In the genomic region with DNA sequence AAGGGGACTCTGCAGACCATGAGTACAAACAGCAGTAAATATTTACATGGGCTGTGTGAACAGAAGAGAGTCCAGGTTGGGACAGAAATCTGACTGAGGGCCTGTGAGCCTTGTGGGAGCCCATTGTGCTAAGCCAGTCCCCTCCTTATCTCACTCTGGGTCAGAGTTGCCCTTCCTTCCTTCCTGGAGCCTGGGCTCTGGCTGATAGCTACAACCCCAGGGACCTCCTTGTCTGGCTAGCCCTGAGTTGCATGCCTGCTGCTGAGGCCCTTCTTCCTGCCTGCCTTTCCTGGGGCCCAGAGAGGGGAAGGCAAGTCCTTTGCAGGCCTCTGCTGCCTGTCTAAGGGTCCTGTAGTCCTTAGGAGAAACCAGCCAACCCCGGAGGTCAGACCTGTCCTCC, we compare ENCODE assay signal across 9 mouse cellular contexts. TPM values are rescaled to one million over a fixed set of nuclear protein-coding genes. Genes with fewer than 3 reads are reported as not detected.
DNase-seq lines count a peak whose midpoint lies in the region; ATAC-seq and TF ChIP-seq lines count a peak whose summit lies in the region.
"Had no signal": no experiment of that assay in that cellular context is flagged by ENCODE, and none has a peak within 500 bp of the region (broad histone marks: within the 10 kb centered on the region; RNA-seq: fewer than 3 reads in every experiment).

No protein-coding gene starts in this region.

- H3K4me2 ChIP-seq in kidney, embryonic 14.5 days (replicated peaks; ENCODE audit: low read depth, low read length): peak overlapping the region; percentile 19; the same call in 1 of the 2 replicates
- 0 out of 2 replicates have a peak overlapping the region, but pooled peaks have one; percentile 6 for H3K4me2 ChIP-seq in lung, postnatal 0 days (replicated peaks; ENCODE audit: low read depth, low read length)

- H3K9ac ChIP-seq in kidney, embryonic 14.5 days (ENCODE audit: low read depth, low read length): peak overlapping the region; percentile 50
- H3K9ac ChIP-seq in lung, postnatal 0 days (replicated peaks; ENCODE audit: low read depth): peak overlapping the region; percentile 19; the same call in 1 of the 2 replicates

- 29% methylated on average over 1 of the region's 1 CpGs for WGBS in heart, embryonic 10.5 days
- WGBS in kidney, embryonic 14.5 days: 30% methylated on average over 1 of the region's 1 CpGs
- 25% methylated on average over 1 of the region's 1 CpGs for WGBS in lung, postnatal 0 days

- H3K27ac ChIP-seq in left cerebral cortex, adult 2 months: peak overlapping the region; percentile 50
- peak overlapping the region; percentile 89 for H3K27ac ChIP-seq in heart, embryonic 10.5 days
- H3K27ac ChIP-seq in kidney, embryonic 14.5 days (ENCODE audit: low read depth, low read length): peak overlapping the region; percentile 96
- peak overlapping the region; percentile 92 for H3K27ac ChIP-seq in lung, postnatal 0 days (ENCODE audit: low read length)

- ATAC-seq in kidney, embryonic 14.5 days (ENCODE audit: low FRiP score, low TSS enrichment): peak; percentile 29; the same call in 1 of the 2 replicates
- ATAC-seq in lung, postnatal 0 days: peak; percentile 83
- no peak for ATAC-seq in CD4-positive, CD25-positive, alpha-beta regulatory T cell, adult 4 months
- ATAC-seq: Patski had no signal

- DNase-seq in left cerebral cortex, adult 2 months (ENCODE audit: extremely low spot score in 1 of 2, low spot score in 2 of 2): no peak
- no peak for DNase-seq in left cerebral cortex, postnatal 36 days (ENCODE audit: low spot score in 2 of 2)
- peak; percentile 94 for DNase-seq in heart, embryonic 10.5 days (ENCODE audit: low spot score)
- peak; percentile 85 for DNase-seq in lung, postnatal 0 days (ENCODE audit: low spot score)
- DNase-seq in urinary bladder, adult 18-20 months (ENCODE audit: low spot score in 2 of 2): no peak
- no peak for DNase-seq in right cerebral cortex, postnatal 10 days (ENCODE audit: low spot score in 2 of 2)

- peak; percentile 95 for TF ChIP-seq EP300 in lung, postnatal 0 days (IDR thresholded peaks at IDR 0.05)

- no peaks in the 10 kb centered on the region for H3K27me3 ChIP-seq in heart, embryonic 10.5 days (ENCODE audit: insufficient read depth, poor library complexity, severe bottlenecking)
- H3K27me3 ChIP-seq in kidney, embryonic 14.5 days (ENCODE audit: control insufficient read depth, insufficient read depth, low read length): no peaks in the 10 kb centered on the region
- H3K27me3 ChIP-seq in lung, postnatal 0 days (replicated peaks; ENCODE audit: insufficient read depth, low read length): no peaks in the 10 kb centered on the region
- H3K27me3 ChIP-seq: Patski had no signal

- intact Hi-C loops in left cerebral cortex, adult 2 months (cut with DNase I): no loop called here
- intact Hi-C loops in left cerebral cortex, postnatal 36 days (cut with DNase I): no loop called here

- no peak for TF ChIP-seq CTCF in left cerebral cortex, adult 2 months (IDR thresholded peaks at IDR 0.05)
- TF ChIP-seq CTCF in lung, postnatal 0 days (IDR thresholded peaks at IDR 0.05): no peak

- H3K4me3 ChIP-seq in left cerebral cortex, adult 2 months: no peak overlapping the region
- H3K4me3 ChIP-seq in heart, embryonic 10.5 days: peak overlapping the region; percentile 33; the same call in 1 of the 2 replicates
- no peak overlapping the region; the same call in 1 of the 2 replicates for H3K4me3 ChIP-seq in kidney, embryonic 14.5 days (ENCODE audit: low read length)
- no peak overlapping the region for H3K4me3 ChIP-seq in lung, postnatal 0 days (ENCODE audit: low read depth, low read length)

- no peaks in the 10 kb centered on the region for H3K9me3 ChIP-seq in heart, embryonic 10.5 days
- H3K9me3 ChIP-seq in kidney, embryonic 14.5 days (ENCODE audit: control insufficient read depth, low read length): no peaks in the 10 kb centered on the region
- no peaks in the 10 kb centered on the region for H3K9me3 ChIP-seq in lung, postnatal 0 days (ENCODE audit: low read length)

- H3K36me3 ChIP-seq in heart, embryonic 10.5 days: peaks cover 41% of the 10 kb centered on the region
- H3K36me3 ChIP-seq in kidney, embryonic 14.5 days (ENCODE audit: control insufficient read depth, insufficient read depth, low read length): peaks cover 17% of the 10 kb centered on the region; the same call in 1 of the 2 replicates
- H3K36me3 ChIP-seq in lung, postnatal 0 days (ENCODE audit: insufficient read depth, low read length): no peaks in the 10 kb centered on the region

- peaks cover 83% of the 10 kb centered on the region for H3K4me1 ChIP-seq in heart, embryonic 10.5 days
- peaks cover 67% of the 10 kb centered on the region for H3K4me1 ChIP-seq in kidney, embryonic 14.5 days (ENCODE audit: control insufficient read depth, insufficient read depth, low read length)
- peaks cover 41% of the 10 kb centered on the region for H3K4me1 ChIP-seq in lung, postnatal 0 days (ENCODE audit: insufficient read depth, low read depth, low read length)

RNA-seq across cellular contexts. Expression of gene Trim8, which starts 46.5 kb away (rescaled TPM):
- 100 to 1,000 TPM; 114 to 121 TPM for total RNA-seq in left cerebral cortex, adult 2 months (2021)
- total RNA-seq in left cerebral cortex, postnatal 36 days (2021): 100 to 1,000 TPM; 109 to 114 TPM
- polyA plus RNA-seq in heart, embryonic 10.5 days (2016; fragmentation: Nextera tagmentation; extraction: Ambion mirVana): 17.6 and 22.0 TPM in 2 replicates
- 28.3 and 35.6 TPM in 2 replicates for polyA plus RNA-seq in kidney, embryonic 14.5 days (2014; fragmentation: Nextera tagmentation; extraction: Ambion mirVana)
- polyA plus RNA-seq in lung, postnatal 0 days (2015; fragmentation: Nextera tagmentation; extraction: Ambion mirVana): 34.1 and 34.8 TPM in 2 replicates
- 10 to 100 TPM; 16.3 to 21.5 TPM for polyA plus RNA-seq in CD4-positive, CD25-positive, alpha-beta regulatory T cell, adult 4 months (2017; shearing (Covaris generic))

RNA-seq across cellular contexts. Expression of gene Sufu, which starts 58.3 kb away (rescaled TPM):
- 10 to 100 TPM; 19.4 to 20.1 TPM for total RNA-seq in left cerebral cortex, adult 2 months (2021)
- total RNA-seq in left cerebral cortex, postnatal 36 days (2021): 10 to 100 TPM; 18.3 to 18.6 TPM
- polyA plus RNA-seq in heart, embryonic 10.5 days (2016; fragmentation: Nextera tagmentation; extraction: Ambion mirVana): 30.9 and 32.8 TPM in 2 replicates
- polyA plus RNA-seq in kidney, embryonic 14.5 days (2014; fragmentation: Nextera tagmentation; extraction: Ambion mirVana): 28.1 and 48.8 TPM in 2 replicates
- polyA plus RNA-seq in lung, postnatal 0 days (2015; fragmentation: Nextera tagmentation; extraction: Ambion mirVana): 13.1 and 14.2 TPM in 2 replicates
- polyA plus RNA-seq in CD4-positive, CD25-positive, alpha-beta regulatory T cell, adult 4 months (2017; shearing (Covaris generic)): 10 to 100 TPM; 10.2 to 11.6 TPM

RNA-seq across cellular contexts. Expression of gene Actr1a, which starts 59.5 kb away (rescaled TPM):
- total RNA-seq in left cerebral cortex, adult 2 months (2021): 100 to 1,000 TPM; 179 to 197 TPM
- total RNA-seq in left cerebral cortex, postnatal 36 days (2021): 100 to 1,000 TPM; 175 to 195 TPM
- polyA plus RNA-seq in heart, embryonic 10.5 days (2016; fragmentation: Nextera tagmentation; extraction: Ambion mirVana): 124 and 137 TPM in 2 replicates
- 78.5 and 134 TPM in 2 replicates for polyA plus RNA-seq in kidney, embryonic 14.5 days (2014; fragmentation: Nextera tagmentation; extraction: Ambion mirVana)
- 98.2 and 104 TPM in 2 replicates for polyA plus RNA-seq in lung, postnatal 0 days (2015; fragmentation: Nextera tagmentation; extraction: Ambion mirVana)
- 100 to 1,000 TPM in 1 of 2 experiments, 10 to 100 TPM in 1; 92.4 to 111 TPM for polyA plus RNA-seq in CD4-positive, CD25-positive, alpha-beta regulatory T cell, adult 4 months (2017; shearing (Covaris generic))

Comparison
In these comparisons a context has a peak if more than half of its experiments do, and no peak if none do; other contexts are left out.
1. DNase-seq: peak in heart, embryonic 10.5 days (single experiment) and lung, postnatal 0 days (single experiment); none in left cerebral cortex, adult 2 months (0 of 2), left cerebral cortex, postnatal 36 days (0 of 2), urinary bladder, adult 18-20 months (0 of 2) and right cerebral cortex, postnatal 10 days (0 of 2).
2. Peak in every context shown above with its lines, with median percentiles within 50 percentile points of each other: H3K27ac ChIP-seq.